In the genomic region with DNA sequence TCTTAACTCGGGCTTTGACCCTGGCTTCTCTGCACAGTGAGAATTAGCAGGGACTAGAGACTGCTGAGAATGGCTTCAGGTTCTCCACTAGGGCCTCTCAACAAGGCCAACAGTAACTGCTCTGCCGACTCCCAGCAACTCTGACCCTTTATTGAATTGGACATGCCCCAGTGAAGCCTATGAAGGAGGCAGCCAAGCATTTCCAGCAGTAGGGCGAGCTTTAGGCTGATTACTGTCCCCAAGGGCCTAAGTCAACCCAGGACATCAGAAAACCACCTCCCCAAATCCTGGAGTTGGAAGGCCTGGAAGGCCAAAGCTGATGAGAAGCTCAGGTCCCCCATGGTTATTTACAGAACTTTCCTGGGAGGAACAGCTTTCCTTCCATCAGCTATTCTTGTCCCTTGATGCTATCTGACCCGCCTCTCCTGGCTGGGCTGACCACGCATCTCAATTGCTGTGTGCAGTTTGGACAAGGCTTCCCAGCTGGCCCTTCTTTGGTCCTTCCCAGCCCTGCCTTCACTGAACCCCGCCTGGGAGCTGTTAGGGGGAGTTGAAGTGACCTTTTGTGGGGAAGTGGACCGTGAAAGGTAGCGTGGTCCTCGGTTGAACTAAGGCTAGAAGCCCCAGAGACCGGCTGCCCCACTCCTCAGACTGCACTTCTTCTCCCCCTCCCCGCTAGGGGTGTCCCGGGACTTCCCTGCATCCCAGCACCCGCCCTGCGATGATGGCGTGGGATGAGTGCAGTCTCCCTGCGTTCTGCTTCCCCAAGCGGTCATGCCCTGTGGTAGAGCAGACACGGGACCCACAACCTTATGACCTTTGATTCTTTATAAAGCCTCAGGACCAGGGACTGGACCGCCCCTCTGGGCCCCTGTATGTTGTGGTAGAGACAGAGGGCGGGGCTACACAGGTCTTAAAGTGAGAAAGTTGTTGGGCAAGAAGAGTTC, we compare ENCODE assay signal across 8 mouse cellular contexts. TPM values are rescaled to one million over a fixed set of nuclear protein-coding genes. Genes with fewer than 3 reads are reported as not detected.
DNase-seq lines count a peak whose midpoint lies in the region; ATAC-seq and TF ChIP-seq lines count a peak whose summit lies in the region.

No protein-coding gene starts in this region.

- no peak overlapping the region for H3K27ac ChIP-seq in ES-Bruce4 (ENCODE audit: insufficient read depth, low read length)
- no peak overlapping the region for H3K27ac ChIP-seq in kidney, adult 2 months (ENCODE audit: insufficient read depth, low read depth, low read length)

- H3K4me3 ChIP-seq in ES-Bruce4 (ENCODE audit: low read depth, low read length): peak overlapping the region; percentile 36
- no peak overlapping the region for H3K4me3 ChIP-seq in kidney, adult 2 months (ENCODE audit: insufficient read depth, low read depth, low read length)

- ATAC-seq in megakaryocyte, adult 5-6 weeks (ENCODE audit: poor library complexity, severe bottlenecking): peak; percentile 19
- no peak for ATAC-seq in frontal cortex, adult (ENCODE audit: low TSS enrichment)

- peaks cover 4% of the 10 kb centered on the region for H3K4me1 ChIP-seq in ES-Bruce4 (ENCODE audit: control insufficient read depth, insufficient read depth, low read length)
- 0 out of 2 replicates have a peak, but pooled peaks cover 4% of the 10 kb centered on the region for H3K4me1 ChIP-seq in kidney, adult 2 months (ENCODE audit: control insufficient read depth, insufficient read depth, low read length)

- H3K36me3 ChIP-seq in ES-Bruce4 (ENCODE audit: control insufficient read depth, insufficient read depth, low read length, poor library complexity, severe bottlenecking): no peaks in the 10 kb centered on the region
- H3K36me3 ChIP-seq in kidney, adult 2 months (ENCODE audit: control insufficient read depth, insufficient read depth, low read length): no peaks in the 10 kb centered on the region

- no peak for TF ChIP-seq CTCF in ES-Bruce4 (IDR thresholded peaks at IDR 0.05; ENCODE audit: low read depth, low read length)
- TF ChIP-seq CTCF in kidney, adult 2 months (conservative IDR thresholded peaks at IDR 0.05; ENCODE audit: insufficient read depth, insufficient read length, low read depth, low read length): no peak

- 0 out of 2 replicates have a peak overlapping the region, but pooled peaks have one; percentile 6 for H3K9ac ChIP-seq in ES-Bruce4 (ENCODE audit: low read depth, poor library complexity, severe bottlenecking)

- no peak for TF ChIP-seq EP300 in ES-Bruce4 (IDR thresholded peaks at IDR 0.05; ENCODE audit: insufficient read depth, low read depth, low read length)

- H3K27me3 ChIP-seq in ES-Bruce4 (ENCODE audit: control insufficient read depth, insufficient read depth, low read length, poor library complexity, severe bottlenecking): no peaks in the 10 kb centered on the region
- H3K27me3 ChIP-seq in kidney, adult 2 months (replicated peaks; ENCODE audit: control insufficient read depth, insufficient read depth, low read length): no peaks in the 10 kb centered on the region

- 39% methylated on average over 20 of the region's 20 CpGs for WGBS in kidney, adult 2 months

- no peaks in the 10 kb centered on the region for H3K9me3 ChIP-seq in ES-Bruce4 (replicated peaks; ENCODE audit: control insufficient read depth, insufficient read depth, low read length, poor library complexity, severe bottlenecking)

- peak; percentile 33 for DNase-seq in adrenal gland, adult 2 months
- no peak for DNase-seq in adrenal gland, postnatal 4 days (ENCODE audit: low spot score in 2 of 2)
- peak; percentile 38 to 64 for DNase-seq in gastrocnemius, postnatal 4 days (ENCODE audit: low spot score in 2 of 2)
- peak; percentile 38 for DNase-seq in kidney, adult 2 months
- no peak for DNase-seq in adrenal gland, postnatal 10 days

- no peak for TF ChIP-seq POLR2A in ES-Bruce4 (IDR thresholded peaks at IDR 0.05; ENCODE audit: insufficient read depth, low read length)
- no peak for TF ChIP-seq POLR2A in kidney, adult 2 months (IDR thresholded peaks at IDR 0.05; ENCODE audit: low read depth, low read length)

RNA-seq across cellular contexts. Expression of gene Cdc42ep4, which starts 27.3 kb away (rescaled TPM):
- total RNA-seq in adrenal gland, adult 2 months (2021): 100 to 1,000 TPM in 1 of 2 experiments, 10 to 100 TPM in 1; 96.8 to 142 TPM
- 155 and 228 TPM in 2 replicates for polyA plus RNA-seq in adrenal gland, adult 2 months (2012; rRNA removed)
- 10 to 100 TPM; 86.9 to 95.5 TPM for total RNA-seq in adrenal gland, postnatal 4 days (2021)
- 29.4 and 32.4 TPM in 2 replicates for polyA plus RNA-seq in ES-Bruce4 (2011; ENCODE audit: insufficient read depth, insufficient read length, low read depth, missing spikeins)
- total RNA-seq in gastrocnemius, postnatal 4 days (2021): 10 to 100 TPM; 26.3 to 27.5 TPM
- 18.0 and 18.2 TPM in 2 replicates for polyA plus RNA-seq in kidney, adult 2 months (2012; rRNA removed)
- total RNA-seq in megakaryocyte, adult 5-6 weeks (2015): 14.0 and 20.1 TPM in 2 replicates
- total RNA-seq in megakaryocyte, adult 5-6 weeks (2017): 26.9 and 27.8 TPM in 2 replicates
- total RNA-seq in adrenal gland, postnatal 10 days (2021): 10 to 100 TPM; 60.1 to 72.8 TPM

Comparison
In these comparisons a context has a peak if more than half of its experiments do, and no peak if none do; other contexts are left out.
1. DNase-seq: peak in adrenal gland, adult 2 months (single experiment), gastrocnemius, postnatal 4 days (2 of 2) and kidney, adult 2 months (single experiment); none in adrenal gland, postnatal 4 days (0 of 2) and adrenal gland, postnatal 10 days (single experiment).